Mouse (Mus musculus): ENCODE results near the gene Ddx39b. TPM values are rescaled to one million over a fixed set of nuclear protein-coding genes. Genes with fewer than 3 reads are reported as not detected.

The Ddx39b gene
- total RNA-seq, 2 experiments from 2014 or later, result 147 to 169 TPM

DNA sequence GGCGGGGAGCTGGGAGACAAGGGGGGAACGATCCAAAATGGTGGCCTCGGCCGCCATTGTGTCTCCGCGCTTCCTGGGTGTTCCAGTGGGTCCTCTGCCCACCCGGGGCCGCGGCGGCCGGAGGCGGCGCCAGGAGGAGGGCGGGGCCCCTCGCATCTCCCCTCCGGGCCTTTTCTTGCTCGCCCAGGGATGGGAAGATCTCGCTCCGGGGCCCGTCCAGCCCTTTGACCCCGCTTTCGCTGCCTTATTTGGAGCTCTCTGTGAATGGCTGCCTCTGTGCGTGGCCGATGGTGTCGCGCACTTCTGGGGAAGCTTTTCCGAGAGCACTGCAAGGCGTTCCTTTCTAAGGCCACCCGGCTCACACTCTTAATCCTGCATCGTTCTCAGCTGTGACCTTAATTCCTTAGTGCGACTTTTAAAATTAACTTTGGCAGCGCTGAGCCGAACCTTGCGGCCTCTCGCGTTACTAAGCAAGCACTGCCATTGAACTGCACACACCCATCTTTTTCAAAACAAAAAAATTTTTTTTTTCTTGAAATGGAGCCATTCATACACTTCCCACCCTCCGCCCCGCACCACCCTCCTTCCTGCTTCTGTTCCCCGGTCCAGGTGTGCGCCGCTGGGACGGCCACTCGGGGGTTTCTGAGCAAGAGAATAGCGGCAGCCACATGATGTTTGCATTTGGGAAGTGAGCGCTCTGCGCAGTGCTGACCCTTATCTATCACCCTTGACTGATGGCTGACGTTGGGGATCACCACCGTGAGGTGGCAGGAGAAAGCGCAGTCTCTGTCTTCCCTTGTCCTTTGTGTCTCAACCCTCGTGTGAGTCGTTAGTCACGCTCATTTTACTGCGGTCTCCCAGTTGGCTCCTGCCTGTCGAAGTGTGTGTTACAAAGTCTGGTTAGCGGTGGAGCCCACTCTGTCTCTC is 732 bp downstream of the Ddx39b start:
- peak; percentile 70 for DNase-seq

DNA sequence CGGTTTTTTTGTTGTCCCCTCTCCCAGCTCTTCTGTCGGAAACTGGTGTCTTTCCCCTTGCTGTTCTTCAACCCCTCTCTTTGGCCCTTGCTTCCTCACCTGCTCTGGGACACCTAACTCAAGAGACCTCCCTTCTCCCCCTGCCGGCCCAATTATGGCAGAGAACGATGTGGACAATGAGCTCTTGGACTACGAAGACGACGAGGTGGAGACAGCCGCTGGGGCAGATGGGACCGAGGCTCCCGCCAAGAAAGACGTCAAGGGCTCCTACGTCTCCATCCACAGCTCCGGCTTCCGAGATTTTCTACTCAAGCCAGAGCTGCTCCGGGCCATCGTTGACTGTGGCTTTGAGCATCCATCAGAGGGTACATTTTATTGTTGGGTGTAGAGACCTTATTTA is 1.5 kb downstream of the Ddx39b start:
- DNase-seq, result peak; percentile 60

DNA sequence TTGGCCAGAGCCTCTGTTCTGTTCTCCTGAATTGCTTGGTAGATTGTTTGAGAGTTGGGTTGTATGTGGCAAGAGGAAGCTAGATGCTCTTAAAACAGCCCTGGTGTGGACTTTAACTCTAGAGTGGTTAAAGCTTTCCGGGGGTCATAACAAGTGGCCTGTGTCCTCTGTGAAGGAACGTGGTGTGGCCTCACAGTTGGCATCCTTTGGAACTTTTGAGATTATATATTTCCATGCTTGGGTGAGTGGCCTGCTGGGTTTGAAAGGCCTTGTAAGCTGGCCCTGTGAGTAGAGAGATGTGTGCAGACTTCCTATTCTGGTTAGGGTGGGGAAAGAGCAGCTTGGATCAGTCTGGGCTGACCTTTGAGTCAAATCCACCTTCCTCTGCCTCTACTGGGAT is 3.5 kb downstream of the Ddx39b start:
- no peak for DNase-seq

DNA sequence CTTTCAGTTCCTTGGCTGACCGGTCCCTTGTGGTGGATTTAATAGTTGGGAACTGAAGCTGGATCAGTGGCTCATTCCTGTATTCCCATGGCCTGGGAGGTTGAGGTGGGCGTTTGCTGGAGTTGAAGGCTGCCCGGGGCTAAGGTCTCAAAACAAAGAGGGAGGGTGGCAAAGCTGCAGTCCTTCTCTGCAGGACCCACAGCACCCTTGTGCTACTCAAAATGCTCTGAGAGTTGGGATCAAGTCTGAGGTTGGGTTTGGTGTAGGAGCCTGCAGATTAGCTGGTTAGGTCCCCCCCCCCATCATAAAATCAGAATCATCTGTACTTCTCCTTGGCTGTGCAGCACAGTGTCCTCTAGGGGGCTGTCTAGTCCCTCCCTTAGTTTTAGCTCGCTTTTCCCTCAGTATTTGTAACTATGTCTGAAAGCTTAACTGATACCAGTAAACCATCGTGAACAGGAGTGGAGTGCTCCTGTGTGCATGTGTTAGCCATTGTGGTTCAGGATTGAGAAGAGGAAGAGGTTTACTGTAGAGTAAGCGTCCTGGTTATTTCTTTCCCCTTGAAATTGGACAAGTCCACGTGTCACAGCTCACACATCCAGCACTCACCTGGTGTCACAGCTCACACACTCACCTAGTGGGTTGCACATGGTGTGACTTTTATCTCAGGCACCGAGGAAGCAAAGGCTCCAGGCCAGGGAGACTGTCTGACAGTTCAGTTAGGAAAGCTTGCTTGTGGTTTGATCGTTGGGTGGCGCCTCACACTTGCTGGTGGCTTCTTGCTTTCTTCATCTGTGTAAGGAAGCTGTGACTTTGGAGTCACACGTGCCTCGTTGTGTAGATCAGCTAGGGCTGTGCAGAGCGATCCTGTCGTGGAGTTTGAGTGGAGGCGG is 4.4 kb downstream of the Ddx39b start:
- DNase-seq, result no peak

- no peak for DNase-seq
These were observed 5.6 kb downstream of the Ddx39b start for GRCm38 (mm10) chr17:35247144-35247543.

DNA sequence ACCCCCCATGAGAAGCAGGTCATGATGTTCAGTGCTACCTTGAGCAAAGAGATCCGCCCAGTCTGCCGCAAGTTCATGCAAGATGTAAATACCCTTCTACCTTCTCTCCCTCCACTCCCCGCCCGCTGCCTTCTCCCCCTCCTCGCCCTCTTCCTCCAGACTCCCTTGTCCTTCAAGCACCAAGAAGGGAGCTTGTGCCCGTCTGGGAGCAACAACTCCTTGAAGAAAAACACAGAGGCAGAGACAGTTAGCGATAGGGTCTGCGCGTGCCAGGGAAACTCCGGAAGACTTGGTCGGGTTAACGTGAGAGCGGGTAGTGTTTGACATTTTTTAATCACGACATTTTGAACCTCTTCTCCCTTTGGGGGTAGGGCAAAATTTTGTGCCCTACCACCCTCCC is 7.4 kb downstream of the Ddx39b start:
- DNase-seq, result no peak

DNA sequence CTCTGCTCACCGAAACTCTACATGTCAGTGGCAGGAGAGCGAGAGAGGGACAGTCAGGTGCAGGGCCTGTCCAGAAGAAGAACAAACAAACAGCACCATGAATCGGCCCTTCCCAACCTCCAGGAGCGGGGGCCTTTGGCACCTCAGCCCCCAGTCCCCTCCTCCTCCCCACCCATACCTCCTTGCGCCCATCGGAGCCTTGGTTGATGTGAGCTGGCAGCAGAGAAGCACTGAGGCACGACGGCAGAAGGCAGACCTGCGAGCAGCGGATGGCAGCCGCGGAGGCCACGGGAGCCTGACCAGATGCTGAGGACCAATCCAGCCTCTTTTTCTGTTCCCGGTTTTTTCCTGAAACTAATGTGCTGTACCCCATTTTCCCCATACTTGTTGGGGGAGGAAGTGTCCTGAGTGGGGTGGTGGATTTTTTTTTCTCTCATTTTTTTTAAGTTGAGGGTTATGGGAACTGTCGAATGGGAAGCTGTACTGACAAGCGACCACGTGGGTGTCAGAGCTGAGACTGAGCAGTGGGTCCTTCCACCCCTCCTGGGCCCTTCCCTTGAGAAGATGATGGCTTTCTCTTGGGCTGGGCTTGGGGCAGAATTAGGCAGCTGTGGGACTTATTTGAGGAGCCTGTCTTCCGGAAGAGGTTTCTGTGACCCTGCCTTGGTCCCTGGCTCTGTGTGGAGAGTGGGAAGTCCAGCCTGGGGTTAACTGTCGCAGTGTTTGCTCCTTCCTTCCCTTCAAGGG is 8.1 kb downstream of the Ddx39b start:
- no peak for DNase-seq

DNA sequence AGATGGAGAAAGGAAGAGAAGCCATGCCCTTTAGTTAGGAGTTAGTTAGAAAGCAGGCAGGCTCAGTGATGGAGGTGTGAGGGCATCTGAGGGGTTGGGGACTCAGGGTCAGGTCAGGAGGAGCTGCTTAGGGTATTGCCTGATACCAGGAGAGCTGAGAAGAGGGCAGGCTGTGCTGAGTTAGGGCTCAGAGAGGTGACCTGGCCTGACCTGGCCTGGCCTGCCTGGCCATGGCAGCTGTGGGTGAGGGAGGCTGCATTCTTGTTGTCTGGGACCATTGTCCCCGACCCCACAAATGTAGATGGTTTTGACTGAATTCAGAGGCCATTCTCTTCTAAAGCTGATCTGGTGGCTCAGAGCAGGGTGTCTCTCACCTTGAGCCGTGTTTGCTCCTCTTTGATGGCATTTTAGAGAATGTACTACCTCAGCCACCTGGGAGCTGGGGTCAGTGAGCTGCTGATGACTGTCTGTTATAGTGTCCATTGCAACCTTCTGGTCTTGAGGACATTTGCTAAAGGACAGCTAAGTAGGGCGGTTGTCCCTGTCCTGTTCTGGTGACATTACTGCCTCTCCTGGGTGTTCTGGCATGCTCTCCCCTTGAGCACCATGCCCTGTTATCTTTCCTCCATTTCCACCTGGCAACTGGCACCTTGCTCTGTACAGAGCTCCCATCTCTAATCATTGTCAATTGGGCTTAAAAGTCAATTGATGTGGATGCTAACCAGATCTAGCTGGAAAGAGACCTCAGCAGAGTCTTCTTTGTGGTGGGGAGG is 9.0 kb downstream of the Ddx39b start:
- no peak for DNase-seq

DNA sequence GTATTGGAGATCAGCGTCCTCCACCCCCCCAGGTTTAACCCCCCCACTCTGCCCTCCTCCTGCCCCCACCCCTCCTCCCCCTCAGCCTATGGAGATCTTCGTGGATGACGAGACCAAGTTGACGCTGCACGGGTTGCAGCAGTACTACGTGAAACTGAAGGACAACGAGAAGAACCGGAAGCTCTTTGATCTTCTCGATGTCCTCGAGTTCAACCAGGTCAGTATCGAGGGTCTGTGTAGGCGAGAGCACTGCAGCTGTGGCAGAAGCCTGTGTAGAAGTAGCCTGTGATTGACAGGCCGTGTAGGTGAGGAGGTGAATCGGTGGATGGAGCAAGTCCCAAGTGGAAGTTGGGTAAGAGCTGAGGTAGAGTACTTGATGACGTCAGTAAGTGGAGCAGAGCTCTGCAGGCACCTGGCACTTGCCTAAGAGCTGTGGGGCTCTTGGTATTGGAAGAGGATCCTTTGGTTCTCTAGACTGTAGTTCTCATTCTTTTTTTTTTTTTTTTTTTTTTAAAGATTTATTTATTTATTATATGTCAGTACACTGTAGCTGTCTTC is 9.7 kb downstream of the Ddx39b start:
- no peak for DNase-seq

- no peak for DNase-seq
These were observed 10.4 kb downstream of the Ddx39b start for GRCm38 (mm10) chr17:35251981-35252380.

DNA sequence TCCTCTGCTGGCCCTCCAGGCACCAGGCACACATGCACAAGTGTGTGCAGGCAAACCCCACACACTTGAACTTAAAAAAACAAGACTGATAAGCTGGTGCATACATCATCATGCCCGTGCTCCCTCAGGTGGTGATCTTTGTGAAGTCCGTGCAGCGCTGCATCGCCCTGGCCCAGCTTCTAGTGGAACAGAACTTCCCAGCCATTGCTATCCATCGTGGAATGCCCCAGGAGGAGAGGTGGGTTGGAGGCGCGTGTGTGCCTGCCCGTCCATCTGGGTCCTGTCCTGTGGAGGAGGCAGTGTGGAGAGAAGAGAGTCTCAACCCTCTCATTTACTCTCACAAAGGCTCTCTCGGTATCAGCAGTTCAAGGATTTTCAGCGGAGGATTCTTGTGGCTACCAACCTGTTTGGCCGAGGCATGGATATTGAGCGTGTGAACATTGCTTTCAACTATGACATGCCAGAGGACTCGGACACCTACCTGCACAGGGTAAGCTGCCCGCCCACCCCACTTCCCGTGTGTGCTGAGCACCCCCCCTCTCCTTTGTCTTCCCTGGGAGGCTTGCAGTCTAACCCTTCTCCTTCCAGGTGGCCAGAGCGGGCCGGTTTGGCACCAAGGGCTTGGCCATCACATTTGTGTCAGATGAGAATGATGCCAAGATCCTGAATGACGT is 11.2 kb downstream of the Ddx39b start:
- DNase-seq, result no peak

DNA sequence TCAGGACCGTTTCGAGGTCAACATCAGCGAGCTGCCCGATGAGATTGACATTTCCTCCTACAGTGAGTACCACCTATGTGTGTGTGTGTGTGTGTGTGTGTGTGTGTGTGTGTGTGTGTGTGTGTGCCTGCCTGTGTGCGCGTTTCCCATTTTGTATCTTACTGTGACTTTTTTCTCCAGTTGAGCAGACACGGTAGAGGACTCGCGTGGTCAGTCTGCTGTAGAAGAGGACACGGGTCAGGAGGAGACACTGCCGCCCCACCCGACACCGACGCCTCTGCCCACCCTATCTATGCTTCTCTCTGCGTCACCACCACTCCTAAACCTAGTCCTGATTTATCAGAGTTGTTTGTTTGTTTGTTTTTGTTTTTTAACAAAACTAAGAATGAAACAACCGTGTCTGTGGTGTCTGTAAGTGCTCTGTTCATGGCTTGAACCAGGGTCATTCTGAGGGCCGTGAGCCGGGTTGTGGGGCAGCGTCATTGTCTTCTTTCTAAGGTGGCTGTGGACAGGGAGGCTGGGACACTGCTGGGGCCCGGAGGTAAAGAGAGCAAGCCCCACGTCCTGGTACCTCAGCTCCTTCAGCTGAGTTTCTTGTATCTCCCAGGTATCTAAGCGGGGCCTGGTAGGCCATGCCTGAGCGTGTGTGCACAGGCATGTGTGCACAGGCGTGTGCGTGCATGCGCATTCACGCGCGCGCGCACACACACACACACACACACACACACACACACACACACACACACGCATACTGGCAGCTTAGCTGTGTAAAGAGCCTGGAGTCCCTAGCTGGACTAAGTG is 11.9 kb downstream of the Ddx39b start:
- no peak for DNase-seq

- DNase-seq, result peak; percentile 67
These were observed 12.9 kb downstream of the Ddx39b start for GRCm38 (mm10) chr17:35254241-35255098.

GRCm38 (mm10) chr17:35255301-35255700 is 13.8 kb downstream of the Ddx39b start:
- no peak for DNase-seq

DNA sequence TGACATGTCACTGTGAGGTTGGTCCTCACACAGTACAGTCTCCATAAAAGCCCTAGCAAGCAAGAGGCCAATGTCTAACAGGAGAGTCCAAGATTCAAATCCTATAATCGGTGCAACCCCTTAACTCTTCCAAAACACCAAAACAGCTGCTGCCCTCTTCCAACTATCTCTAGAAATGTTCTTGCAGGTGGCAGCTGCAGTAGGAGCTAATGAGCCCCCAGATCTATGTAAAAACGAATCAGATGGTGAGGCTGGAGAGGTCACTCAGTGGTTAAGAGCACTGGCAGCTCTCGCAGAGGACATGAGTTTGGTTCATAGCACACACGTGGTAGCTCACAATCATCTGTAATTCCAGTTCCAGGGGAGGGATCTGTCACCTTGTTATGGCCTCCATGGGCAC is 14.2 kb downstream of the Ddx39b start:
- no peak for DNase-seq

GRCm38 (mm10) chr17:35257378-35257777 is 15.8 kb downstream of the Ddx39b start:
- no peak for DNase-seq

- peak; percentile 95 for DNase-seq
These were observed 16.4 kb downstream of the Ddx39b start for GRCm38 (mm10) chr17:35257824-35258491.

Measured in gastrocnemius, postnatal 10 days (tissue).